Mouse (Mus musculus) urinary bladder, postnatal 14 days (tissue): Measurements from ENCODE around the gene Pou2f2.
A peak's percentile ranks its signal among the peaks of the same experiment; 100 is the strongest.

Experiments used
- DNase-seq: peaks from one replicate; pipeline ENCODE4 v3.0.0; 2021; ENCODE audit warnings: low spot score

Pou2f2 gene

GRCm38 (mm10) chr7:25179606-25180161, at the start of gene Pou2f2:
Pou2f2 (minus strand) TSS chr7:25179726.
- peak; percentile 64 for DNase-seq

GRCm38 (mm10) chr7:25227523-25228300, 48.2 kb upstream of the Pou2f2 start:
- DNase-seq = no peak

GRCm38 (mm10) chr7:25222275-25222967, 42.9 kb upstream of the Pou2f2 start:
- no peak for DNase-seq

- peak; percentile 98 for DNase-seq
Measured at GRCm38 (mm10) chr7:25221102-25221883, 41.8 kb upstream of the Pou2f2 start, which contains the start of gene Zfp526. Zfp526 (plus strand) TSS chr7:25221425.

GRCm38 (mm10) chr7:25220457-25221101, 41.1 kb upstream of the Pou2f2 start, which contains the start of gene Dedd2:
Dedd2 (minus strand) TSS chr7:25220615.
- no peak for DNase-seq

GRCm38 (mm10) chr7:25219756-25220456, 40.4 kb upstream of the Pou2f2 start:
- DNase-seq = peak; percentile 97

- no peak for DNase-seq
Measured at GRCm38 (mm10) chr7:25219416-25219750, 39.9 kb upstream of the Pou2f2 start.

GRCm38 (mm10) chr7:25218705-25219415, 39.3 kb upstream of the Pou2f2 start:
- DNase-seq = peak; percentile 39

- DNase-seq = no peak
Measured at GRCm38 (mm10) chr7:25217653-25218395, 38.3 kb upstream of the Pou2f2 start.

GRCm38 (mm10) chr7:25214172-25214571, 34.6 kb upstream of the Pou2f2 start:
- no peak for DNase-seq

- DNase-seq = no peak
Measured at GRCm38 (mm10) chr7:25213099-25213498, 33.6 kb upstream of the Pou2f2 start.

GRCm38 (mm10) chr7:25210482-25210881, 31.0 kb upstream of the Pou2f2 start:
- DNase-seq = no peak

- DNase-seq = peak; percentile 32
Measured at GRCm38 (mm10) chr7:25209161-25209622, 29.7 kb upstream of the Pou2f2 start.

- DNase-seq = no peak
Measured at GRCm38 (mm10) chr7:25206094-25206830, 26.7 kb upstream of the Pou2f2 start.

- DNase-seq = no peak
Measured at GRCm38 (mm10) chr7:25205355-25206093, 26.0 kb upstream of the Pou2f2 start.

GRCm38 (mm10) chr7:25203624-25204023, 24.1 kb upstream of the Pou2f2 start:
- DNase-seq = peak; percentile 67

- DNase-seq = peak; percentile 79
Measured at GRCm38 (mm10) chr7:25197384-25198018, 18.0 kb upstream of the Pou2f2 start.

- DNase-seq = no peak
Measured at GRCm38 (mm10) chr7:25196107-25196506, 16.6 kb upstream of the Pou2f2 start.
